Mouse (Mus musculus) ES-CJ7 (cell line): ENCODE measurements around the gene Ess2.

Source experiments
- DNase-seq: peaks from one replicate; pipeline ENCODE4 v3.0.0; 2011; ENCODE audit warnings: low read depth, low spot score

Gene Ess2

GRCm38 (mm10) chr16:17857157-17857556 lies 54.0 kb downstream of the Ess2 start:
- no peak for DNase-seq

- DNase-seq, result no peak
Observed at GRCm38 (mm10) chr16:17853263-17853662, 57.9 kb downstream of the Ess2 start.

- no peak for DNase-seq
Observed at GRCm38 (mm10) chr16:17851860-17852259, 59.3 kb downstream of the Ess2 start.

- no peak for DNase-seq
Observed at GRCm38 (mm10) chr16:17851331-17851730, 59.8 kb downstream of the Ess2 start.
